Mouse (Mus musculus) C2C12 (cell line): Measurements from ENCODE around the gene Wwp2.

Experiments
- CEBPB ChIP-seq: IDR thresholded peaks from one replicate; pipeline ENCODE4 v1.6.1; 2011; ENCODE audit warnings: low read depth, mild to moderate bottlenecking, control low read depth, moderate library complexity
- CTCF ChIP-seq: IDR thresholded peaks from one replicate; pipeline ENCODE4 v1.5.1; 2011; ENCODE audit not compliant: control insufficient read depth, insufficient read depth, insufficient read length
- MYOD1 ChIP-seq: IDR thresholded peaks from one replicate; pipeline ENCODE4 v1.6.1; 2011; ENCODE audit warnings: low read depth; ENCODE audit not compliant: control insufficient read depth, insufficient read length

DNA sequence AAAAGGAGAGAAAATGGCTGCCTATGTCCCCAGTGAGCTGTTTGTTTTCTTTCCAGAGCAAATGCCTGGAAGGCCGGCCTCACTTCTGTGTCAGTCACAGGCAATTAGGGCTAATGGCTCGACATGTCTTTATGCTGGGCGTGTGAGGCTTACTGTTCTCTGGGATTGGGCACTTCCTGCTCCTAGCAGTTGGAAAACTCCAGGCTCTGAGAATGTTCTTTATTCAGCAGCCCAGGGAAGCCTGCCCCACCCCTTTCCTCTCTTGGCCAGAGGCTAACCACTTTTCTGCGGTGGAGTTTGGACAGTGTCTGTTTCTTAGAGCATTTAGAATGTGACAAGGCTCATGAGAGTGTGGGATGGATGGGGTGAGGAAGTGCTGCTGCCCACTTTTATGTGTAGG lies 83.7 kb downstream of the Wwp2 start:
- TF ChIP-seq CTCF (no peak), MYOD1 (no peak), CEBPB (no peak)
